Mouse (Mus musculus): ENCODE data around the gene Tbcd. TPM values are rescaled to one million over a fixed set of nuclear protein-coding genes. Genes with fewer than 3 reads are reported as not detected.
A peak's percentile ranks its signal among the peaks of the same experiment; 100 is the strongest.

Tbcd gene
- polyA plus RNA-seq, 1 experiment from 2014 or later, result 29.8 TPM

GRCm38 (mm10) chr11:121437236-121437635, 14.5 kb upstream of the Tbcd start:
- Histone ChIP-seq H3K4me1 (replicated peaks; ENCODE audit: insufficient read depth, low read length) (peaks cover 8% of the 10 kb centered on the region; the same call in 1 of the 2 replicates), H3K27ac (no peak overlapping the region), H3K9me3 (replicated peaks; ENCODE audit: low read length) (no peaks in the 10 kb centered on the region), H3K27me3 (ENCODE audit: insufficient read depth, low read length) (no peaks in the 10 kb centered on the region), H3K4me2 (ENCODE audit: low read length) (no peak overlapping the region), H3K36me3 (ENCODE audit: insufficient read depth, low read length) (no peaks in the 10 kb centered on the region), H3K4me3 (replicated peaks; ENCODE audit: low read depth, low read length) (no peak overlapping the region), H3K9ac (ENCODE audit: low read depth, low read length) (no peak overlapping the region)
- no peak for ATAC-seq (replicated peaks; ENCODE audit: low FRiP score, low read depth)
- no peak for TF ChIP-seq CTCF (IDR thresholded peaks at IDR 0.05; ENCODE audit: low read depth)
- DNase-seq (ENCODE audit: low spot score), result no peak
- 81% methylated on average over 5 of the region's 5 CpGs for WGBS

GRCm38 (mm10) chr11:121439686-121440292, 12.0 kb upstream of the Tbcd start:
- ATAC-seq (replicated peaks; ENCODE audit: low FRiP score, low read depth) (no peak), DNase-seq (ENCODE audit: low spot score) (peak; percentile 2)
- no peak for TF ChIP-seq CTCF (IDR thresholded peaks at IDR 0.05; ENCODE audit: low read depth)
- 0 out of 2 replicates have a peak, but pooled peaks cover 3% of the 10 kb centered on the region for H3K4me1 ChIP-seq (replicated peaks; ENCODE audit: insufficient read depth, low read length)
- no peak overlapping the region for H3K4me3 ChIP-seq (replicated peaks; ENCODE audit: low read depth, low read length)
- no peaks in the 10 kb centered on the region for H3K36me3 ChIP-seq (ENCODE audit: insufficient read depth, low read length)
- 68% methylated on average over 5 of the region's 5 CpGs for WGBS
- H3K9ac ChIP-seq (ENCODE audit: low read depth, low read length), result no peak overlapping the region
- H3K27ac ChIP-seq, result no peak overlapping the region
- no peaks in the 10 kb centered on the region for H3K9me3 ChIP-seq (replicated peaks; ENCODE audit: low read length)
- no peak overlapping the region for H3K4me2 ChIP-seq (ENCODE audit: low read length)
- H3K27me3 ChIP-seq (ENCODE audit: insufficient read depth, low read length), result no peaks in the 10 kb centered on the region

GRCm38 (mm10) chr11:121441653-121442052, 10.1 kb upstream of the Tbcd start:
- Histone ChIP-seq H3K9me3 (replicated peaks; ENCODE audit: low read length) (no peaks in the 10 kb centered on the region), H3K27ac (no peak overlapping the region), H3K9ac (ENCODE audit: low read depth, low read length) (no peak overlapping the region), H3K36me3 (ENCODE audit: insufficient read depth, low read length) (no peaks in the 10 kb centered on the region), H3K27me3 (ENCODE audit: insufficient read depth, low read length) (no peaks in the 10 kb centered on the region), H3K4me2 (ENCODE audit: low read length) (no peak overlapping the region), H3K4me3 (replicated peaks; ENCODE audit: low read depth, low read length) (no peak overlapping the region), H3K4me1 (replicated peaks; ENCODE audit: insufficient read depth, low read length) (no peaks in the 10 kb centered on the region)
- ATAC-seq (replicated peaks; ENCODE audit: low FRiP score, low read depth) (no peak), DNase-seq (ENCODE audit: low spot score) (no peak)
- WGBS, result 89% methylated on average over 4 of the region's 4 CpGs
- no peak for TF ChIP-seq CTCF (IDR thresholded peaks at IDR 0.05; ENCODE audit: low read depth)

- WGBS, result 44% methylated on average over 2 of the region's 2 CpGs
These were observed 9.7 kb upstream of the Tbcd start for GRCm38 (mm10) chr11:121442076-121442475.

GRCm38 (mm10) chr11:121451216-121451726, 478 bp upstream of the Tbcd start:
- Histone ChIP-seq H3K9me3 (replicated peaks; ENCODE audit: low read length) (no peaks in the 10 kb centered on the region), H3K4me3 (replicated peaks; ENCODE audit: low read depth, low read length) (peak overlapping the region; percentile 83), H3K27me3 (ENCODE audit: insufficient read depth, low read length) (no peaks in the 10 kb centered on the region), H3K9ac (ENCODE audit: low read depth, low read length) (peak overlapping the region; percentile 63; the same call in 1 of the 2 replicates), H3K4me1 (replicated peaks; ENCODE audit: insufficient read depth, low read length) (no peaks in the 10 kb centered on the region; the same call in 1 of the 2 replicates), H3K27ac (no peak overlapping the region), H3K36me3 (ENCODE audit: insufficient read depth, low read length) (0 out of 2 replicates have a peak, but pooled peaks cover 4% of the 10 kb centered on the region), H3K4me2 (ENCODE audit: low read length) (peak overlapping the region; percentile 82)
- TF ChIP-seq CTCF (IDR thresholded peaks at IDR 0.05; ENCODE audit: low read depth), result no peak
- DNase-seq (ENCODE audit: low spot score) (no peak), ATAC-seq (replicated peaks; ENCODE audit: low FRiP score, low read depth) (no peak)
- 19% methylated on average over 9 of the region's 9 CpGs for WGBS

More at GRCm38 (mm10) chr11:121442076-121442475, 9.7 kb upstream of the Tbcd start:
- DNase-seq (ENCODE audit: low spot score) (no peak), ATAC-seq (replicated peaks; ENCODE audit: low FRiP score, low read depth) (no peak)
- Histone ChIP-seq H3K27me3 (ENCODE audit: insufficient read depth, low read length) (no peaks in the 10 kb centered on the region), H3K4me1 (replicated peaks; ENCODE audit: insufficient read depth, low read length) (no peaks in the 10 kb centered on the region), H3K9ac (ENCODE audit: low read depth, low read length) (no peak overlapping the region), H3K4me3 (replicated peaks; ENCODE audit: low read depth, low read length) (no peak overlapping the region), H3K36me3 (ENCODE audit: insufficient read depth, low read length) (no peaks in the 10 kb centered on the region), H3K27ac (no peak overlapping the region), H3K4me2 (ENCODE audit: low read length) (no peak overlapping the region), H3K9me3 (replicated peaks; ENCODE audit: low read length) (no peaks in the 10 kb centered on the region)
- TF ChIP-seq CTCF (IDR thresholded peaks at IDR 0.05; ENCODE audit: low read depth), result no peak

GRCm38 (mm10) chr11:121457874-121458273, 6.1 kb downstream of the Tbcd start:
- Histone ChIP-seq H3K4me2 (ENCODE audit: low read length) (no peak overlapping the region), H3K4me1 (replicated peaks; ENCODE audit: insufficient read depth, low read length) (no peaks in the 10 kb centered on the region), H3K27ac (no peak overlapping the region), H3K4me3 (replicated peaks; ENCODE audit: low read depth, low read length) (no peak overlapping the region), H3K9ac (ENCODE audit: low read depth, low read length) (no peak overlapping the region), H3K36me3 (ENCODE audit: insufficient read depth, low read length) (0 out of 2 replicates have a peak, but pooled peaks cover 12% of the 10 kb centered on the region), H3K27me3 (ENCODE audit: insufficient read depth, low read length) (no peaks in the 10 kb centered on the region), H3K9me3 (replicated peaks; ENCODE audit: low read length) (no peaks in the 10 kb centered on the region)
- WGBS, result 94% methylated on average over 3 of the region's 3 CpGs
- ATAC-seq (replicated peaks; ENCODE audit: low FRiP score, low read depth) (no peak), DNase-seq (ENCODE audit: low spot score) (no peak)
- TF ChIP-seq CTCF (IDR thresholded peaks at IDR 0.05; ENCODE audit: low read depth), result no peak
